Mouse (Mus musculus): ENCODE results near the gene Klf13.

Klf13 gene

GRCm38 (mm10) chr7:63879583-63879982 is 59.1 kb downstream of the Klf13 start:
- DNase-seq: no peak

- no peak for DNase-seq
These were observed 61.1 kb downstream of the Klf13 start for GRCm38 (mm10) chr7:63877610-63878009.

DNA sequence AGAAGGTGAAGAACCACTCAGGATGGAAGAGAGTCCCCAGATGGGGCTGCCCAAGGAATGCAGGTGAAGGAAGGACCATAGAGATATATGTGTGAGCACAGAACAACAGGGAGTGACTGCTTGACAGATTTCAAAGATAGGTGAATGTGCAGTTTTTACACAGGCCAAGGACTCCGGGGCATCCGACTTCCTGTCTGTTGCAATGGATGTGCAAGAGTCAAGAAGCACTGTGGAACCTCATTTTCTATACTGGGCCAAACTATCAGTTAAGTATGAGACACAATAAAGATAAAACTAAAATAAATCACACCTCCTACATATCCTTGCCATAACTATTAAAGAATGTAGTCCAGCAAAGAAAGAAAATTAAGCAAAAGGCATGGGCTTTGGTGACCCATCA is 62.1 kb downstream of the Klf13 start:
- no peak for DNase-seq

- DNase-seq: no peak
These were observed 63.0 kb downstream of the Klf13 start for GRCm38 (mm10) chr7:63875686-63876085.

GRCm38 (mm10) chr7:63873880-63874279 is 64.8 kb downstream of the Klf13 start:
- DNase-seq: no peak

DNA sequence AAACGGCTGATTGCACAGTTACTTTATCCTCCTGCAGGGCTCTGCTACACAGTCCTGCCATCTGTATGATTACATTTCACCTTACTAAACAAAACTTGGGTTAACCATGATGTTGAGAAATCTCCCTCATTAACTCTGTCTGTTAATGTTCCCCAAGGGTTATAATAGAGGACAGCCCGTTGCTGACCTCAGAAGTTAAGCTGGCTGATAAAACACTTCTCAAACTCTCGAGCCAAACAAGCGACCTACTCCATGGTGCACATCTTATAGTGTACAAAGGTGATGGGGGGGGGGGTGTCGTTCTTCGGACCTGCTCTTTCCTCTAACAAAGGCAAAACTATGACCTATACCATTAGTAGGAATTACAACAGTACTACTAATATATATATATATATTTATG is 67.0 kb downstream of the Klf13 start:
- DNase-seq: no peak

- DNase-seq: no peak
These were observed 70.3 kb downstream of the Klf13 start for GRCm38 (mm10) chr7:63868356-63868918.

- no peak for DNase-seq
These were observed 72.8 kb downstream of the Klf13 start for GRCm38 (mm10) chr7:63865911-63866310.

- DNase-seq: no peak
These were observed 75.7 kb downstream of the Klf13 start for GRCm38 (mm10) chr7:63863046-63863445.

DNA sequence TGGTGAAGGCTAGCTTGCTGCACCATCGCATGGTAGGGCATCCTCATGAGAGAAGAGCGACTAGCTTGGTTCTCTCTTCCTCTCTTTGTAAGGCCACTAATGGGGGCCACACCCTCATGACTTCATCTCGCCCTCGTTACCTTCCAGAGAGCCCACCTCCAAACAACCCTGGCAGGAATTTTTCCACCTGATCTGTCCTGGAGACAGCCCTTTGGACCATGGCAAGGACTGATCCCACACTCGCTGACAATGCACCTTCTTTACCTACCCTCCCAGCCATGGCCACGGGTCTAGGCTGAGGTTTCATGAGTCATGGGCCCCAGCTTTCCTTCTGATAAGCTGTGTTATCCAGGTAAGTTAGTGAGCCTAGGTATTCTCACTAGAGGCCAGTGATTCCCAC is 77.6 kb downstream of the Klf13 start:
- DNase-seq: no peak

- DNase-seq: peak; percentile 88 to 90
These were observed 80.1 kb downstream of the Klf13 start for GRCm38 (mm10) chr7:63858571-63859152.

GRCm38 (mm10) chr7:63857771-63858417 is 80.8 kb downstream of the Klf13 start:
- DNase-seq: no peak

DNA sequence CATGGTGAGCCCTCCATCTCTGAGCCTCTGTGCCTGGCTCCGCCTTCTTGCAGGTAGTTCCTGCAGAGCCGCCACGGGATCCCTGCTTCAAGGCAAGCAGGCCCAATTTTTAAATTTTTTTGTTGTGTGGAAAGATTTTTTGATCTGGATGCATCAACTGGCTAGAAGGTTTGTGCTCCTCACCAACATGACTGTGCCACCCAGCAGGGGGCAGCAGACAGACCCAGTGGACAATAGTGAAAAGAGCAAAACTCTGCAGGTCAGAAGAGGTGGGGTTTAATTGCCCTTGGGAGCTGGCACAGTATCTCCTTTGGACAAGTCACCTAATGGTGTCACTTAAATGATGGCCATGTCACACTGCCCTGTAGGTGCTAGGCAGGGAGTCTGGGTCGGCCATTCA is 83.4 kb downstream of the Klf13 start:
- peak; percentile 91 for DNase-seq

- no peak for DNase-seq
These were observed 86.7 kb downstream of the Klf13 start for GRCm38 (mm10) chr7:63851841-63852533.

Data from B cell, adult 2 months (primary cell).